10 mouse cellular contexts compared by ENCODE assay signal in genomic region chr11:119545741-119546495, GRCm38 (mm10). TPM values are rescaled to one million over a fixed set of nuclear protein-coding genes. Genes with fewer than 3 reads are reported as not detected.
DNase-seq lines count a peak whose midpoint lies in the region; ATAC-seq and TF ChIP-seq lines count a peak whose summit lies in the region.
"Had no signal": no experiment of that assay in that cellular context is flagged by ENCODE, and none has a peak within 500 bp of the region (broad histone marks: within the 10 kb centered on the region; RNA-seq: fewer than 3 reads in every experiment).

No protein-coding gene starts in this region.

- H3K4me2 ChIP-seq in heart, embryonic 16.5 days (ENCODE audit: low read depth, low read length) = peak overlapping the region; percentile 99; the same call in 1 of the 2 replicates
- H3K4me2 ChIP-seq in forebrain, embryonic 12.5 days = peak overlapping the region; percentile 99
- H3K4me2 ChIP-seq in midbrain, embryonic 14.5 days (ENCODE audit: low read length) = peak overlapping the region; percentile 98

- 6% methylated on average over 10 of the region's 10 CpGs for WGBS in heart, embryonic 16.5 days
- 9% methylated on average over 10 of the region's 10 CpGs for WGBS in forebrain, embryonic 12.5 days
- WGBS in midbrain, embryonic 14.5 days = 5% methylated on average over 10 of the region's 10 CpGs

- no peaks in the 10 kb centered on the region for H3K36me3 ChIP-seq in heart, embryonic 16.5 days (ENCODE audit: control insufficient read depth, insufficient read depth)
- H3K36me3 ChIP-seq in forebrain, embryonic 12.5 days (replicated peaks) = no peaks in the 10 kb centered on the region
- H3K36me3 ChIP-seq in midbrain, embryonic 14.5 days (ENCODE audit: control insufficient read depth, insufficient read depth, low read length) = no peaks in the 10 kb centered on the region

- H3K9ac ChIP-seq in heart, embryonic 16.5 days (ENCODE audit: low read length) = no peak overlapping the region
- peak overlapping the region; percentile 81; the same call in 1 of the 2 replicates for H3K9ac ChIP-seq in forebrain, embryonic 12.5 days
- H3K9ac ChIP-seq in midbrain, embryonic 14.5 days (replicated peaks; ENCODE audit: low read length) = peak overlapping the region; percentile 72; the same call in 1 of the 2 replicates
- H3K9ac ChIP-seq: liver, embryonic 14.5 days had no signal

- intact Hi-C loops in heart, postnatal 14 days (cut with DNase I) = no loop called here

- ATAC-seq in heart, embryonic 16.5 days (replicated peaks; ENCODE audit: extremely low read depth, insufficient read depth, low FRiP score) = 0 out of 2 replicates have a peak, but pooled peaks have one; percentile 15
- ATAC-seq in forebrain, embryonic 12.5 days (ENCODE audit: low FRiP score) = no peak; the same call in 1 of the 2 replicates
- ATAC-seq in midbrain, embryonic 14.5 days (ENCODE audit: low FRiP score, low TSS enrichment) = no peak
- ATAC-seq: Patski had no signal

- H3K27ac ChIP-seq in heart, embryonic 16.5 days (ENCODE audit: low read length) = no peak overlapping the region
- no peak overlapping the region for H3K27ac ChIP-seq in bone marrow macrophage, adult 2 months (ENCODE audit: insufficient read depth, low read depth, low read length)
- no peak overlapping the region for H3K27ac ChIP-seq in forebrain, embryonic 12.5 days
- no peak overlapping the region for H3K27ac ChIP-seq in midbrain, embryonic 14.5 days (replicated peaks; ENCODE audit: low read depth, low read length)
- H3K27ac ChIP-seq: liver, embryonic 14.5 days had no signal

- H3K9me3 ChIP-seq in heart, embryonic 16.5 days (replicated peaks; ENCODE audit: control insufficient read depth, low read length) = no peaks in the 10 kb centered on the region
- H3K9me3 ChIP-seq in forebrain, embryonic 12.5 days = no peaks in the 10 kb centered on the region
- no peaks in the 10 kb centered on the region for H3K9me3 ChIP-seq in midbrain, embryonic 14.5 days (ENCODE audit: control insufficient read depth, low read length)

- peak; percentile 22; the same call in 1 of the 2 replicates for TF ChIP-seq CTCF in bone marrow macrophage, adult 2 months (IDR thresholded peaks at IDR 0.05; ENCODE audit: low read depth, low read length)

- H3K27me3 ChIP-seq in heart, embryonic 16.5 days (ENCODE audit: control insufficient read depth, insufficient read depth, low read length) = peaks cover 85% of the 10 kb centered on the region
- peaks cover 100% of the 10 kb centered on the region for H3K27me3 ChIP-seq in forebrain, embryonic 12.5 days
- peaks cover 30% of the 10 kb centered on the region for H3K27me3 ChIP-seq in midbrain, embryonic 14.5 days (ENCODE audit: control insufficient read depth, insufficient read depth, low read length)

- no peak for TF ChIP-seq POLR2A in bone marrow macrophage, adult 2 months (IDR thresholded peaks at IDR 0.05; ENCODE audit: borderline replicate concordance, low read depth, low read length)

- H3K4me3 ChIP-seq in heart, embryonic 16.5 days (ENCODE audit: low read length) = 0 out of 2 replicates have a peak overlapping the region, but pooled peaks have one; percentile 19
- no peak overlapping the region for H3K4me3 ChIP-seq in bone marrow macrophage, adult 2 months (ENCODE audit: insufficient read depth, low read length)
- peak overlapping the region; percentile 62 for H3K4me3 ChIP-seq in forebrain, embryonic 12.5 days (replicated peaks)
- H3K4me3 ChIP-seq in midbrain, embryonic 14.5 days (replicated peaks; ENCODE audit: low read depth, low read length) = peak overlapping the region; percentile 67

- H3K4me1 ChIP-seq in heart, embryonic 16.5 days (ENCODE audit: control insufficient read depth, insufficient read depth, low read length) = peaks cover 39% of the 10 kb centered on the region
- no peaks in the 10 kb centered on the region for H3K4me1 ChIP-seq in bone marrow macrophage, adult 2 months (ENCODE audit: control insufficient read depth, insufficient read depth, low read length)
- H3K4me1 ChIP-seq in forebrain, embryonic 12.5 days = peaks cover 69% of the 10 kb centered on the region
- H3K4me1 ChIP-seq in midbrain, embryonic 14.5 days (ENCODE audit: control insufficient read depth, insufficient read depth, low read length) = peaks cover 33% of the 10 kb centered on the region

- DNase-seq in heart, postnatal 14 days = no peak
- DNase-seq in midbrain, embryonic 14.5 days = peak; percentile 76
- no peak for DNase-seq in urinary bladder, postnatal 4 days (ENCODE audit: low spot score in 2 of 2)
- DNase-seq in right cerebral cortex, postnatal 14 days = no peak
- no peak for DNase-seq in layer of hippocampus, postnatal 36 days

RNA-seq across cellular contexts. Expression of gene Nptx1, which starts 1.6 kb away (rescaled TPM):
- 0.69 and 0.74 TPM in 2 replicates for polyA plus RNA-seq in heart, embryonic 16.5 days (2015; fragmentation: Nextera tagmentation; extraction: Ambion mirVana)
- total RNA-seq in heart, postnatal 14 days (2021) = under 1 TPM; 0.29 to 0.55 TPM
- polyA plus RNA-seq in bone marrow macrophage, adult 2 months (2012; ENCODE audit: insufficient read depth, insufficient read length, missing spikeins) = 0.21 and 0.40 TPM in 2 replicates
- 4.0 and 4.8 TPM in 2 replicates for polyA plus RNA-seq in forebrain, embryonic 12.5 days (2016; fragmentation: Nextera tagmentation; extraction: Ambion mirVana)
- polyA plus RNA-seq in midbrain, embryonic 14.5 days (2014; fragmentation: Nextera tagmentation; extraction: Ambion mirVana) = 10.1 and 11.3 TPM in 2 replicates
- total RNA-seq in layer of hippocampus, postnatal 36 days (2021) = 100 to 1,000 TPM; 452 to 470 TPM
- polyA plus RNA-seq: liver, embryonic 14.5 days had no signal

RNA-seq across cellular contexts. Expression of gene Endov, which starts 54.8 kb away (rescaled TPM):
- polyA plus RNA-seq in heart, embryonic 16.5 days (2015; fragmentation: Nextera tagmentation; extraction: Ambion mirVana) = 9.6 and 11.1 TPM in 2 replicates
- total RNA-seq in heart, postnatal 14 days (2021) = 10 to 100 TPM; 11.0 TPM
- polyA plus RNA-seq in bone marrow macrophage, adult 2 months (2012; ENCODE audit: insufficient read depth, insufficient read length, missing spikeins) = 7.0 and 7.7 TPM in 2 replicates
- 23.1 and 23.5 TPM in 2 replicates for polyA plus RNA-seq in forebrain, embryonic 12.5 days (2016; fragmentation: Nextera tagmentation; extraction: Ambion mirVana)
- 21.2 and 23.0 TPM in 2 replicates for polyA plus RNA-seq in midbrain, embryonic 14.5 days (2014; fragmentation: Nextera tagmentation; extraction: Ambion mirVana)
- total RNA-seq in layer of hippocampus, postnatal 36 days (2021) = 10 to 100 TPM; 29.7 to 32.4 TPM

RNA-seq across cellular contexts. Expression of gene Rptor, which starts 56.8 kb away (rescaled TPM):
- 7.0 and 7.7 TPM in 2 replicates for polyA plus RNA-seq in heart, embryonic 16.5 days (2015; fragmentation: Nextera tagmentation; extraction: Ambion mirVana)
- total RNA-seq in heart, postnatal 14 days (2021) = 10 to 100 TPM; 34.4 to 34.8 TPM
- 19.4 and 23.8 TPM in 2 replicates for polyA plus RNA-seq in bone marrow macrophage, adult 2 months (2012; ENCODE audit: insufficient read depth, insufficient read length, missing spikeins)
- 15.8 and 16.1 TPM in 2 replicates for polyA plus RNA-seq in forebrain, embryonic 12.5 days (2016; fragmentation: Nextera tagmentation; extraction: Ambion mirVana)
- polyA plus RNA-seq in midbrain, embryonic 14.5 days (2014; fragmentation: Nextera tagmentation; extraction: Ambion mirVana) = 10.8 and 12.4 TPM in 2 replicates
- total RNA-seq in layer of hippocampus, postnatal 36 days (2021) = 10 to 100 TPM; 63.9 to 65.0 TPM
